Mouse (Mus musculus) right cerebral cortex, postnatal 10 days (tissue): Measurements from ENCODE around the gene Slc35e3.
"Not testable (repeated sequence)": the region's sequence is repeated elsewhere in the genome, so short reads cannot be mapped to it uniquely, and the experiment has no call there.

Experiments used
- DNase-seq, 2 experiments: peaks; one replicate each; pipeline ENCODE4 v3.0.0; 2021; ENCODE audit warnings: low spot score in 2 of 2

Slc35e3 gene

GRCm38 (mm10) chr10:117749787-117750343 lies 3.7 kb upstream of the Slc35e3 start:
- DNase-seq, result no peak

- no peak for DNase-seq
Measured at GRCm38 (mm10) chr10:117749050-117749686, 3.0 kb upstream of the Slc35e3 start.

DNA sequence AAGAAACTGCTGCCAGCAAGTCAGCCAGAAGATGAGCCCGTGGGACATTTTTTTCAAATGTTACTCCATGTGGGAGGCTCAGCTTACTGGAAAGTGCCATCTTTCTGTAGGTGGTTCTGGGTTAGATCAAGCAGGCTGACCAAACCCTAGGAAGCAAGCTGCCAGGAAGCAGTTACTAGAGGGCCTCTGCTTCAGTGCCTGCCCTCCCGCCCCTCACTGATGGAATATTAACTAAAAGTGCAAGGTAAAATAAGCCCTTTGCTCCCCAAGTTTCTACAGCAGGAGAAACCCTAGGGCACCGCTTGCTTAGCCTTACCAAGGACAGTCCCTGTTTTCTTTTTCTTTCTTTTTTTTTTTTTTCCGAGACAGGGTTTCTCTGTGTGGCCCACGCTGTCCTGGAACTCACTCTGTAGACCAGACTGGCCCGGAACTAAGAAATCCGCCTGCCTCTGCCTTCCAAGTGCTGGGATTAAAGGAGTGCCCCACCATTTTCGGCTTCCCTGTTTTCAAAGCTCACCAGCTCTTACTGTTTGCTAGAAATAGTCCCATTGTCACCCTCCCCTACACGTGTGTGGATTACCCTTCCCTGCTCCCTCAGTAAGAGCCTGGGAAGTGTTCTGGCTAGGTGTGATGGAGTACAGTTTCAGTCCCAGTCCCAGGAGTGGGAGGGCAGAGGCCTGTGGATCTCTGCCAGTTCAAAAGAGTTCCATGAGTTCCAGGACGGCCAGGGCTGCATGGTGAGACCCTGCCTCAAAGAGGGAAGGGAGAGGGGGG lies 2.3 kb upstream of the Slc35e3 start:
- no peak for DNase-seq

GRCm38 (mm10) chr10:117747711-117748110 lies 1.5 kb upstream of the Slc35e3 start:
- DNase-seq, result no peak

DNA sequence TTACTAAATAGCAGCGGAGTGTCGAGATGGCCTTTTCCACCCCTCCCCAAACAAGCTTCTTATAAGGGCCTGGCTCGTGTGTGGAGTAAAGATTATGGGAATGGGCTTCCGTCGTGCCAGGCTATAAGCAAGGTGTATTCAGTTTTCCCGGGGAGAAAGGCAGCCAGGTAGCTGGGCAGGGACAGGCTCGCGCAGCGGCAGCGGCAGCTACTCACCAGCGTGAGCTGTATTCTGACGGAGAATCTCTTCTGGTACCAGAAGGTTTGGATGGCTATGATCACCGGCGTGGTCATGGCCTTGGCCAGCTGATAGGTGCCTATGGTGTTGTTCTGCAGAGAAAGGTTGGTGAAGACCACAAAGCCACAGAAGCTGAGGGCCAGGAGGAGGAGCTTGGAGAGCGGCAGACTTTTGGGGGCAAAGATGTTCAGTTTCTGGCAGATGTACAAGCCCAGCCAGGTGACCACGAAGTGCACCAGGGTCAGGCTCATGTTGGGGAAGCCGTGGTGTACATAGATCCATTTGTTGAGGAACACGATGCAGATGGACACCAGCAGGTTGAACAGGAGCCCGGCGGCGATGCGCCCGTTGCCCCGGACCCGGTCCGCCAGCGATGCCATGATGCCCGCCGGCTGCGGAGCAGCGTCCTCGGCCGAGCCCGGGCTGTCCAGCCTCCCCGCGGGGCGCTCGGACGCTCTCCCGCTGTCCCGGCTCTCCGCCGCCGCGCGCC lies 432 bp downstream of the Slc35e3 start:
- not testable (repeated sequence) for DNase-seq

DNA sequence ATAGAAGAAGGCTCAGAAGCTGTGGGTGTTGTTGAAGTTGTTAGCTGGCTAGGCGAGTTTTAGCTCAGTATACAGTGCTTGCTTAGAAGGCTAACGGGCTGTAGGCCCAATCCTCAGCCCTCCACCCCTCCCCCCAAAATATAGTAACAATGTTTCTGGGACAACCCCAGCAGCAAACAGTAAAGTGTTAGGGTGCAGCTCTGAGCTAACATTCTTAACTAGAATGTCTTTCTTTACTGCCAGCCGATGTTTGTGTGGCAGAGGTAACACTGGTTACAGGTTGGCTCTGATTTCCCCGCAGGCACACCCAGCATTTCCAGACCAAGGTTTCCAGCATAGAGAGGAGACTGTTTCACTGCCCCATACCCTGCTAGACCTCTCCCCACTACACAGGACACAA lies 2.2 kb downstream of the Slc35e3 start:
- DNase-seq, result no peak

- no peak for DNase-seq
Measured at GRCm38 (mm10) chr10:117743182-117743581, 3.0 kb downstream of the Slc35e3 start.

DNA sequence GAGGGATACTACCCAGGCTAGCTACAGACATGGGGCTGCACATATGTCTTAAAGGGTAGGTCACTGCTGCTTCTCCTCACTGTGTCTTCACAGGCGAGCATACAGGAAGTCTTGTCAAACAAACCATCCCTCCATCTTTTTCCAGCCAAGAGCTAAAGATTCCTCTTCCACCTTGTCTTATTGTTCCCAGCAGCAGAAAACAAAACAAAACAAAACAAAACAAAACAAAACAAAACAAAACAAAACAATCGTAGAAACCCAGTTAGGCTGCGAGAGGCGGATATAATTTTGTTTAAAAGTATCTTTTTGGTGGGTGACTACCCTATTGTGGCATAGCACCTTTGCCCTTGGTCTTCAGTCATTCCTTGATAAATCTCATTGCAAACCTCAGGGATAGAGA lies 3.5 kb downstream of the Slc35e3 start:
- DNase-seq, result no peak

DNA sequence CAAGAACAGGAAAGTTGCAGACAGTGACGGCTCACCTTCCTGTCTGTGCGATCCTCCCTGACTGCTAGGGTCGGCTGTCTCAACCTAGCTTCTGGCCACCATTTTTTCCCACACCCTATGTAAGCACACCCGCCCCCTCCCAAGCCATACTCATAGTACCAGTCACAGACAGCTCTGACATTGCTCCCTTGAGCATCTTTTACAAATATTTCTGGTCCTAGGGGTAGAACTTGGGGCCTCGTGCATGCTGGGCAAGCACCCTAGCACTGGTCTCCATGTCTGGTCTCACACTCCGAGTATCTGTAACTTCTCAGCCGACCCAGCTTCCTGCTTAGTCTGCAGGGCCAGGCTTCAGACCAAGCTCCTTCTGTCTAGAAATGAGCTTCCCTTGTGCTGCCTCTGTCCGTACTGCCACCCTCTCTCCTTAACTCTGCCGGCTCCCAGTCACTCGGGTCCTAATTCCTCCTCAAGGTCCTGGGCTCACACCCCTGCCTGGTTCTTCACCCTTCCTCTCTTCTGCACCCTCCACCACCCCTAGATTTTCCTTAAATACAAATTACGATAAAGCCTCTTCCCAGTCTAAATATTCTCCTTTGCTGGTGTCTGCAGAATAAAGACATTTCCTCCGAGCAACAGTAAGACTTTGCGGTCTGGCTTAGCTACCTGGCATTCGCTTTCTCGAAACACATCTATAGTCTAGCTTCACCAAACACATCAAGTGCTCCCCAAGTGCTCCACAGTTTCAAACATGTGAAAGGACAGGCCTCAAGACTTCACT lies 4.3 kb downstream of the Slc35e3 start:
- DNase-seq, result no peak

GRCm38 (mm10) chr10:117740921-117741320 lies 5.2 kb downstream of the Slc35e3 start:
- DNase-seq, result no peak

- DNase-seq, result no peak
Measured at GRCm38 (mm10) chr10:117740171-117740570, 6.0 kb downstream of the Slc35e3 start.

GRCm38 (mm10) chr10:117739648-117739948 lies 6.6 kb downstream of the Slc35e3 start:
- DNase-seq, result no peak

DNA sequence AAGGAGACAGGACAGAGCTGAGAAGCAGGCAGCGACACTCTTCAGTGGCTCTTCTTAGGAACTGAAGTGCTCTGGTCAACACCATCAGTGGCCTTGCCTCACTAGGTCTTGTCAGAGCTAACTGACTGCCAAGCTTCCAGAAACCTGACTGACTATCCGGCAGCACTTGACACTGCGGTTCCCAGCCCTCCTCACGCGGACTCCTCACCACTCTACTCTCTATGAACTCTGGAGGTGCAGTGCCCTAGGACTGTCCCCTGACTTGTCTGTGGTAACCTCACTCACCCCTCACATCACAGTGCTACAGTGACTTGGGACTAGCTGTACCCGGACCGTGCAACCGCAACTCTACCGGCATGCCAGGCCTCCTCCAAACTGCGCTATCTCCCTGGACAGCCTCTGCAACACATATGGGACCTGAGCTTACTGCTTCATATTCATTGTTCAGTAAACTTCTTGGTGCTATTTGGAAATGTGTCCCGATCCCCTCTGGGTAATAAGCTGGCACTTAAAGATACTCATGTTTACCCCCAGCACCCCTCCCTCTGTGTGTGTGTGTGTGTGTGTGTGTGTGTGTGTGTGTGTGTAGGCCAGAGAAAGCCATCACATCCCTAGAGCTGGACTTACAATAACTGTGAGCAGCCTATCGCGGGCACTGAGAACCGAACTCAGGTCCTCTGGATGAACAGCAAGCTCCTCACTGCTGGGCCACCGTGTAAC lies 7.1 kb downstream of the Slc35e3 start:
- DNase-seq, result no peak

DNA sequence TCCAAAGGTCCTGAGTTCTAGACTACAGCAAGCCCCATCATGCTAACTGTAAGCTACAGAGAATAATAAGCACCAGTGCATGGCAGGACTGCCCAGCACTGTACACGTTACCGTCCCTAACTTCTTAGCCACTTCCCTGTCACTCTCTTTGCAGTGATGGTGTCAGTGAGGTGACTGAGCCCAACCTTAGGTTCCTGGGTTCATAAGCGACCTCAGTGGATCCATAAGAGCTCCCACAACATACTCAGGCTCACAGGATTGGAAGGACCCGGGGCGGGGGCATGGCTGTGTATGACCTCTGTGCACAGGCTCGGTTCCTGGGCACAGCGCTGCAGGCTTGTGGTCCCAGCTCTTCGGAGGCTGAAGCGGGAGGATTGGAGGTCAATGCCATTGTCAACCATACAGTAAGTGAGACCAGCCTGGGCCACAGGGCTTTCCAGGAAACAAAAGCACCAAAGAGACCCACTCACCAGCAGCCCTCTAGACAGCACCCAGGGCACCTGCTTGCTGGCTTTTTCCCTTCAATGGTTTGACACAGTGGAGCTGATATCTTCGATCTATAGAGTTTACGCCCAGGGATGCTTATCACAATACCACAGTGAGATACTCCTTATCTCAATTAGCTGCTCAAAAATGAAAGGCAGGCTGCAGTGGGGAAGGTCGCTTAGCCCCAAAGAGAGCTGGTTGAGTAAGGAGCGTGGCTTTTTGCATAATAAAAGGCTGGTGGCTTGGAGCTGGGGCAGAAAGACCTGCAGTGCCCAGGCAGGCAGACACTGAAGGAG lies 7.8 kb downstream of the Slc35e3 start:
- no peak for DNase-seq

- DNase-seq, result not testable (repeated sequence)
Measured at GRCm38 (mm10) chr10:117737498-117737897, 8.7 kb downstream of the Slc35e3 start.

DNA sequence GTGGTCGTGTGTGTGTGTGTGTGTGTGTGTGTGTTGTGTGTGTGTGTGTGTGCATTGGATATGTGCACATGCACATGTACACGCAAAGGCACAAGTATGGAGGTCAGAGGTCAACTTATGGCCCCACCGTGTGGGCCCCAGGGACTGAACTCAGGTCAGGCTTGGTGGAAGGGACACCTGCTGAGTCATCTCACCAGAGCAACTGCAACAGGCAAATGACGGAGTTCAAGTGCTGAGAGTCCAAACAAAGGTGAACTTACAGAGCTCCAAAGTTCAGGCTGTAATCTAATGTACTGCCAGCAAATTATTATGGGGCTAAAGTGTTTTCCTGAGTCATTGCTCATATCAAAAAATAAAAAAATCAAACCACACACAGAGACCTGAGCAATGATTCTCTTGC lies 9.1 kb downstream of the Slc35e3 start:
- no peak for DNase-seq

DNA sequence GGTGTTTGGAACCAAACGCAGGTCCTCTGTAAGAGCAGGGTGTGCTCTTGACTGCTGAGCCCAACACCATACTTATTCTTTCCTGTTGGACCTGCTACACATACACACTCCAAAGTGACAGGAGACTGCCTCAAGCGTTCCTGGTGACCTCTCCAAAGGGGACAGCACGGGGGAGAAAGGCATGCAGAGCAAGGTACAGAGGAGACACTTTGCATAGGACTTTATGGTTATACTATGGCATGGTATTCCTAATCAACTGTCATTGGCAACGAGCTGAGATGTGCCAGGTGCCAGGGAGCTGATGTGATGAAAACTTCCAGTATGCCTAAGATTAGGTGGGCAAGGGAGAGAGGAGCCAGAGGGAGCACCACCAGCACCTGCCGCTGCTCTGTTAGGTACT lies 9.6 kb downstream of the Slc35e3 start:
- DNase-seq, result no peak

DNA sequence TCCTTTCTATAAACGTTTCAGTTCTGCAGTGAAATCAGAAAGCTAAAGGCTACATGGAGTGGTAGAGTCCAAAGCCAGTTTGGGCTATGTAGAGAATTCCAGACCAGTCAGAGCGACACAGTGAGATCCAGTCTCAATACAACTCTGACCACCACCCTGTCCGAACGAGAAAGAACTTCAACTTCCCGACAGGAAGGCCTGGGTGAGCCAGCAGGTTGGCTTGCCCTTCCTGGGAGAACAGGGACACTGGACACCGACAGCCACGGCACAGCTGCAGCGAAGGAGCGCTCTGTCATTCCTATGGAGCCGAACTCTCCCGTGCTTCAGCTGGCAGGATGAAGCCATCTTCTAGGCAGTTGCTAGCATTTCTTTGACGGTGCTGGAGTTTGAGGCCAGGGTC lies 10.8 kb downstream of the Slc35e3 start:
- DNase-seq, result not testable (repeated sequence)

GRCm38 (mm10) chr10:117734104-117734852 lies 11.9 kb downstream of the Slc35e3 start:
- not testable (repeated sequence) for DNase-seq

GRCm38 (mm10) chr10:117733626-117734025 lies 12.5 kb downstream of the Slc35e3 start:
- not testable (repeated sequence) for DNase-seq
